Mouse (Mus musculus) liver, embryonic 14.5 days (tissue): ENCODE results near the gene Gm10964.

Experiments
- CTCF ChIP-seq: IDR thresholded peaks from 2 replicates; pipeline ENCODE4 v1.5.1; 2016; ENCODE audit warnings: antibody characterized with exemption, low read depth, control low read depth
- EP300 ChIP-seq: IDR thresholded peaks from 2 replicates; pipeline ENCODE4 v1.6.1; 2016; ENCODE audit warnings: antibody characterized with exemption, low read depth

DNA sequence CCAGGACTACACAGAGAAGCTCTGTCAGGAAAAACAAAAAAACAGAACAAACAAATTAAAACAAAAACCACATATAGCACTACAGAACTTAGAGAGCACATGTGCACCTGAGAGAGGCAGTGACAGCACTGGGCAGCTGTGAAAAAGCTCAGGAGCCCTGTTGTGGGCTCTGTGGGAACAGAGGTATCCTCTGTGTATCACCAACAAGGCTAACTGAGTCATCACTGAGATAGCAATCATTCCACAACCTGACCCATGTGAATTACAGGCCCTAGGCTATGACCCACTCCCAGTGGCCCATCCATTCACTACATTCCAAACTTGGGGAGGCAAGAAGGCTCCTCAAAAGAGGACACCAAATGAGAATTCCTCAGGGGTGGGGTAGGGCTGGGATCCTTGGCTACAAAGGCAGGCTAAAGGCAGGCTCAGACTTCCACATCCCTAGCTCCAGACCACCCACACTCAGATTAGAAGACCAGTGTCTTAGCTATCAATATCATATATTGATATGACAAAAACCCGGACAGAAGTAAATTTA is 42.7 kb upstream of the Gm10964 start:
- TF ChIP-seq CTCF (no peak), EP300 (no peak)
